Mouse (Mus musculus) activated CD4-positive, CD25-positive, alpha-beta regulatory T cell, adult 4 months (primary cell): Measurements from ENCODE around the gene Cmas. TPM values are rescaled to one million over a fixed set of nuclear protein-coding genes. Genes with fewer than 3 reads are reported as not detected.

Source experiments
- ATAC-seq: one replicate; pipeline ENCODE4 v1.8.0; 2017
- polyA plus RNA-seq, 2 experiments: library from polyadenylated mRNA; unstranded; fragments of 100-300 nt; shearing (Covaris generic); gene quantifications; one replicate each; pipeline ENCODE4 v1.2.1; 2017

Cmas gene
- polyA plus RNA-seq, 2 experiments from 2014 or later, result 12.4 to 14.3 TPM

DNA sequence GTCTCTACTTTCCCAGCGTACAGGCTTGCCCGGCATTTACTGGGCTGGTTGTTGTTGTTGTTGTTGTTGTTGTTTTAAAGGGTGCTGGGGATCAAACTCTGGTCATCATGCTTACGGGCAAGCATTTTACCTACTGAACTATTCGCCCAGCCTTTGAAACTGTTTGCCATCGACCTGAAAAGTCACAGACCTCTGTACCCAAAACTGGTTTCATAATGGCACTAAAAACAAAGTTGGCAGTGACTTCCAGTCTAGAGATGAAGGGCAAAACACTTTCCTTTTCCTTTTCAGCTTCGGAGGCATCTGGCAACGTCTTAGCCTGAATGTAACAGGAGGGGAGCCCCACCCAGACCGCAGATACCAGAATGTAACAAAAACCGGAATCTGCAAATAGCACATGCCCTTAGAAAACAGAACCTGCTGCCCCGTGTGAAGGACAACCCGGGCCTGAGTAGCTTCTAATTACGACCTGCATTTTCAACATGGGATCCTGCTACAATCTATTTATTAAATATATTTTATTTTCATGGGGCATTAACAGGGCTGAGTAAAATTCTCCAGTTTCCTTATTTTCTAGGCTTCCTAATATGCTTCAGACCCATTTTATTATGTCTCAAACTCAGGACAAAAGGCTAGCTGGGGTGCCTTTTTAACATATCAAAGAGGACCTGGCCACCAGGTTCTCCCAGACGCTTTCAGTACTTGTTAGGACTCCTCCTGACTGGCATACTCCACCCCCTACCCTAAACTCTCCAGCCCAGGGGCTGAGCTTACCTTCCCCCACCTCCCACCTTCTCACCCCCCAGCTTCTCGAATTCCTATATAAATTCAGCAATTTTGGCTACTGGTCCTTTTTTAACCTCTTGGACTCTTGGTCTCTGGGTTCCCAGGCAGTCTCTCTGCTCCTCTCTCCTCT lies 3.9 kb upstream of the Cmas start:
- peak; percentile 23 for ATAC-seq

DNA sequence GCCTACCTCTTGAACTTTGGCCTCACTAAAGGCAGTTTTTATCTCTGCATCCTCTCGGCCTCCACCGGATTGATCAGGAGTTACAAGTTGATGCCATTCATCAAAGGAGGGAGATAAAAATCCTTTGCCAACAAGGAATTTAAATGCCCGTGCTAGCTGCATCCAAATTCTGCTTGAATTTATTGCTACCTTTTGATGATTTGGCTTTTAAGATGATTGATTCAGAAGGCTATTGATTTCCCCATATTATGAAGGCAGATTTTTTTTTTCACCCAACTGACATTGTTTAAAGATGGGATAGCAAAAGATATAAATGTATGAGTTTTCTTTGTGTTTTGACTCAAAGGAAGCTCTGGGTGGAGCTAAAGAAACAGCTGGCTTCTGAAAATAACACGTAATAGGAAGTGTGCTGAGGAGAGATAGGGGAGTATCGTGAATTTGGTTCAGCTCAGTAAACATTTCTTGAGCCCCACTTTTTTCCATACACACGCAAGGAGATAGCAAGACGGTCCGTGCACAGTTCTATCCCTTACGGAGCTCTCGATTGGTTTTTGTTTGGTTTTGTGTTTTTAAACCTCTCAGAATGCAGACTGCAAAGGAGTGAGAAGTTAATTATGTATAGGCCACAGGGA lies 964 bp downstream of the Cmas start:
- peak; percentile 58 for ATAC-seq

DNA sequence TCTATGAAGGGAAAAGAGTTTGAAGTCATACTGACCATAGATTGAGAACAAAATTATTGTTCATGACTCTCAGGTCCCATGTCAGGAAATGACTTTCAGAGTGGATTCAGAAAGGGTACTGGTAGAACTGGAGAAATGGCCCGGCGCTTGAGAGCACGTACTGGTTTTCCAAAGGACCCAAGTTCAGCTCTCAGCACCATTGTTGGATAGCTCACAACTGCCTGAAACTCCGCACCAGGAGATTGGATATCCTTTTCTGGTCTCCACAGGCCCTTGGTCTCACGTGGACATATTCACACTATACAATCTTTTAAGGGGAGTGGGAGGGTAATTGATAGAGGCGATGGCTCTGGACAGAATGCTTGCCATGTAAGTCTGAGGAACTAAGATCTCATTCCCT lies 1.5 kb downstream of the Cmas start:
- ATAC-seq, result no peak

- ATAC-seq, result no peak
These were observed 2.1 kb downstream of the Cmas start for GRCm38 (mm10) chr6:142758562-142758961.

DNA sequence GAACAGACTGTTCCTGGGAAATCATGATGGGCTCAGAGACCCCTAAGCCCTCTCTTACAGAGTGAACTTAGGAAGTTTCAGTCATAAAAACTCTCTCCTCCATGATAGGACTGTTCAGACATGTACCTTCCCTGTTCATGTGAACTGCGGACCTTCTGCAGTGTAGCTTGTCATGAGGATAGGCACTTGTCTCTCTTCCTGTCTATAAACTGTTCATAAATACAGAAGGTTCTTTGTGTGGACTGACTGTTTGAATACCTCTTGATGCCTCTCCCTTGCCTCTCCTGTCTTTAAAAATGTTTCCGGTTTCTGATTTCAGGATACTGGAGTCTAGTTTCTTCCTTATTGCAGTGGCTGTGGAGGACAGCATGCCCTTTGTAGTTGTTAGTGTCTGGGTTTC lies 3.1 kb downstream of the Cmas start:
- no peak for ATAC-seq

DNA sequence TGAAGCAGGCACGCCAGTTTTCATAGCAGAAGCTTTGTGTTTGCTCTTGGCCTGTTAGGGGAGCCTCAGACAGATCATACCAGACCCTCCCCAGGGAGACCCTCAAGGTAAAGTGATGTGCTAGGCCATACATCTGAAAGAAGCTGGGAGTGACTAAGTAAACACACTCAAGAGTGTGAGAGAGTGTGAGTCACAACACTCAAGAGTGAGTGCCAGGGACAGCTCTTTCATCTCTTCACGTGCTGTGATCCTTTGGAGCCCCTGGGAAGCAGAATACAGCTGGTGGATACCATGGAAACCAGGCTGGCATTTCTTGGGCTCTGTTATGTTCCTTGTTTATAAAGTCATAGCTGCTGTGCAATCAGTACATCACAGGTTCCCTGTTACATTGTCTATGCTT lies 8.4 kb downstream of the Cmas start:
- ATAC-seq, result no peak

GRCm38 (mm10) chr6:142767305-142767704 lies 10.8 kb downstream of the Cmas start:
- ATAC-seq, result no peak

- no peak for ATAC-seq
These were observed 13.4 kb downstream of the Cmas start for GRCm38 (mm10) chr6:142769896-142770295.

DNA sequence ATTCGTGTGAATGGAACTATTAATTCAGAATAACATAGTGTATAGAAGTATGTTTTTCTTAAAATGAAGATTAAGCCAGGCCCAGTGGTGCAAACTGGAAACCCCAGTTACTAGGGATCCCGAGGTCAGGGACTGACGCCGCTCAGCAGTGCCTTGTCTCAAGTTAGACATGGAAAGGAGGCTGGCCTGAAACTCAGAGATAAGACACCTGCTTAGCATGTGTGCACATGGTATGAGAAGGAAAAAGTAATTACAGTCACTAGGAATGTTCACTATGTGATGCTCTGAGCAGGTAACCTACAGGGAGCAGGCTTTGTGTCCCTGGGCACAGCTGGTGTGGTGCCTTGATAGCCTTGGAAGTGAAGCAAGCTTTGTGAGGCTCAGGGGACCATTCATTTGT lies 15.2 kb downstream of the Cmas start:
- ATAC-seq, result no peak

DNA sequence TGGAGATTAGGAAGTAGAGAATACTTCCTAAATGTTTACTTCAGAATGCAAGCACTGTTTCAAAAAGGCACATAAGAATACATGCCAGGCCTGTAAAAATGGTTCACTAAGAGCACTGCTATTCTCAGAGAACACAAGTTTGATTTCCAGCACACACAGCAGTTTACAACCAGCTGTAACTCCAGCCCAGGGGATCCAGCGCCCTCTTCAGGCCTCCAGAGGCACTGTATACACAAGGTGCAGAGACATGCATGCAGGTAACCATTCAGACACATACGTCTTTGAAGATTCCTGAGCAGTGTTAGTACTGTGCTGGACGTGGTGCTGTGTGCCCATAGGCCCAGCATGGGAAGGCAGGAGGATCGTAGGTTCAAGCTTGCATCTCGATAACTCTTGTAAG lies 17.1 kb downstream of the Cmas start:
- ATAC-seq, result no peak

DNA sequence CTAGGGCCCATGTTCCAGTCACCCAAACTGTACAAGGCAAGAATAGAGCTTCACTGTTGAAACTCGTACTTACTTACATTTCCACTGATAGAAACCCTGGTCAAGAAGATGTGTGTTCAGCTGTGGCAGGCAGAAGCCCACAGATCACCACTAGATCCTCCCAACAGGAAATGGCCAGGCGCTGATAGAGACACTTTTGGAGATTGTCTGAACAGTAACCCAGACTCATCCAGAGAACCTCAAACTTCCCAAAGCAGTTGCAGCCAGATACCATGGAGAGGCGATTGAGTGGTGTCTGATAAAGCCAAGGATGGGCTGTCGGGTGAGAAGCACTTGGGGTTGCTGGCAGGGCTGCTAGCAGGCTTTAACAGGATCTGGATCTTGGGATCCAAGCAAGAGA lies 20.4 kb downstream of the Cmas start:
- ATAC-seq, result no peak

DNA sequence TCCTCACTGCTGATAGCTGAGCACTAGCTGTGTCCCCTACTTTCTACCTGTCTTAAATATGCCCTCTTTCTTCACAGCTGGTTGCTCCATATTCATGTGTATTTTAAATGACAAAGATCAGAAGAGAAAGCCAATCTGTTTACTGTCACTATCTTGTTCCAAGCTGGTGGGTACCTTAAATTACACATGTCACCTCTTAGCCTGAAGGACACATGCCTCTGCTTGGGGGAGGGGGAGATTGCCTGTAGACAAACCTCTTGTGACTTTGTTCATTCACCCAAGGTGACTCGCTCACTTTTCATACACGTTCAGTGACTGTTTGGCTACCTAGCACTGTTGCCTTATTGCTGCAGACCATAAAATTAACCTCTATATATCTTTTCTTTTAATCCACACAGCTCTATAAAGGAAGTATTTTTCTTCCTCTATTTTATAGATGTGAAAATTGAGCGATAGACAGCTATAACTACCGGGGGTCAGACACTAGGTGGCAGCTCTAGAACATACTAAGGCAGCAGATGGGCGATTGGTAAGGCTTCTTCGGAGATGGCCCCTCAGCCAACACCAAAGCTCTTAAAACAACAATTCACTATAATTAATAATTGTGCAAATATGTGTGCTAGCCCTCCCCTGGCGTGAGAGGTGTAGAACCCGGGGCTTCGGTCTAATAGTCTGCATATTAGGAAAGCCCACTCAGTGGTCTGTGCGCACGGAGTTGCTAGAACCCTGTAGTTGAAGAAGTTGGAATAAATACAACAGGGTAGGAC lies 22.7 kb downstream of the Cmas start:
- ATAC-seq, result peak; percentile 62

- ATAC-seq, result peak; percentile 93
These were observed 23.5 kb downstream of the Cmas start for GRCm38 (mm10) chr6:142779812-142780573.

- no peak for ATAC-seq
These were observed 24.1 kb downstream of the Cmas start for GRCm38 (mm10) chr6:142780574-142781033.

DNA sequence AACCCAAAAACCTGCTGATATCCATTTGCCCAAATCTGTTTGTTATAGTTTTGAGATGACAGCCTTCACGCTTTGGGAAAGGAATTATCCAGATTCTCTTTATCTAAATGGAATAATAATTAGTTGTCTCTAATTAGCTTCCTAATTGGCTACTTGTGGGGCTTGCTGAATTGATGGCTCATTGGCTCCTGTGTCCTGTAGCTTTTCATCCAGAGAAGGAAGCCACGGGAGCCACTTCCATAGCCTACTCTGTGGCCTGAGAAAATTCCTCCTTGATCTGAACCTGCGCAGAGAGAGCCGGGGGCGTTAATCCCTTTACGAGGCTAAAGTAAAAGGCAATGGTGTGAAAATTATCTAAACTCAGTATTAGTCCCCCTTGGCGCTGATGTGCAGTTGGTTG lies 24.8 kb downstream of the Cmas start:
- no peak for ATAC-seq

DNA sequence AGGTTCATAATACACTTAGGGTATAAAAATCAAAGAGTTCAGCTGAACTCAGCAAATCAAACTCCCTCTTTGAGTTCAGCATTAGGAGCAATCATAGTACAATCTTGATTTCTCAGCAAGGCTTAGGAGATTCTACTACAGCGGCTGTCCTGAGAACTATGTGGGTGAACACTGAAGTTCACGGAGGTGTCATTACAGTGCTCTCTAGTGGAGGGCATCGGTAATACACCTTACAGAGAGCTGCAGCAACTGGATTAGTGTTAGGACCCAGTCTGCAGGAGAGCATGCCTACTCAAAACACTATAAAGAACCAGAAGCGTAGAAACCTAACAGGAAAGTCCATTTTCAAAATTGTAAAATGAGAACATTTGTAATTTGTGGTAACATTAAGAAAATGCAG lies 28.9 kb downstream of the Cmas start:
- peak; percentile 92 for ATAC-seq

DNA sequence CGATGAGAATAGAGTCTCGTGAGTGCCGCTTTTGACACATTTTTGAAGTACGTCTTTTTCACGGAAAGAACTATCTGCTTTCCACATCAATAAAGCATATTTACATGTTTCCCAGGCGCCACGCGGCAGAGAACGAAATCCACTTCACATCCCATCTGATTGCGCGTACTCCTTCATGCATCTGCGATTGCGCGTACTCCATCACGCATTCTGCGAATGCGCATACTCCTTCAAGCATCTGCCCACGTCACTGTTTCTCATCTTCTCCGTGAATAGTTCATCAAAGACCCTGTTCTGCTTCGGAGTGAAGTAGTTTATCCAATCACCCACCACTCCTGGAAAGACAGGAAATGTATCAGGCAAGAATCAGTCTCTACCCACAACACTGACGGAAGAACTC lies 29.6 kb downstream of the Cmas start:
- ATAC-seq, result no peak

DNA sequence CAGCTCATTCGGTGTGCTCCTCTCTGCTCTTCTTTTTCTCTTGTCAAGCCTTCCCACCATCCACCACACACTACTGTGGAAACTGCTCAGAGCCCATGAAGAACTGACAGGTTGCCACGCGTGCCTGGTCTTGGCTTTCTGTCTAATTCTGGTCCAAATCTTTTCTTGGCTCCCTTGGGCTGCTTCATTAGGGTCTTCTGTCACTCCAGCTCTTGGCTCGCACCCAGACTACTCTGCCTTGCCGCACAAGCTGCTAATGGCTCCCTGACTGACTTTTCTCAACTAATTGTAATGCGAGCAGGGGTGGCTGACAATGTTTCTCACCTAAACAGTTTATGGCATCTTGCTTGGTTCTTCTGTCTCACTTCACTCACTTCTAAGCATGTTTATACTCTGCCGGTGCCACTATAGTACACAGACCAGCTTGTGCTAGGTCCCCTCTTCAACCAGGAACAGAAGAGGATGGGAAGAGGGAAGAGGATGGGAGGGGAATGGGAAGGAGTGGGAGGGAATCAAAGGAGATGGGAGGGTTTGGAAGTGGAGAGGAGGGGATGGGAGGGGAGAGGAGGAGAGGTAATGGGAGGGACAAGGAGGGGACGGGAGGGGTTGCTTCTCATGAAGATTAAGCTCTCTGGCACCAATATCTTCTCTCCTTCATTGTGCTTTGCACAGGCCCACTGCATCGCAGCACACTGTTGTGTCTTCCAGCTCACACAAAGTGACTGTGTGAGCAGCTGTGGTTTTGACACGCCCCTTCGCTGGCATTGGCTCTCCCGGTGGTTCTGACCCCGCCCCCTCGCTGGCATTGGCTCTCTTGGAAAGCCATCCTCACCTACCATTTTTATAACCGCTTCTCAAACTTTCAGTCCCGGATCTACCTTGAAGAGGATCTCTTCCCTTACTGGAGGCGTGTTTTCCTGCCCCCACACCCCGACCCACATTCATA lies 31.8 kb downstream of the Cmas start:
- no peak for ATAC-seq

GRCm38 (mm10) chr6:142789736-142790135 lies 33.2 kb downstream of the Cmas start:
- no peak for ATAC-seq

GRCm38 (mm10) chr6:142792241-142792968 lies 35.9 kb downstream of the Cmas start:
- no peak for ATAC-seq

- ATAC-seq, result no peak
These were observed 37.0 kb downstream of the Cmas start for GRCm38 (mm10) chr6:142793468-142793867.
